Mouse (Mus musculus): ENCODE measurements around the gene Ubr2. TPM values are rescaled to one million over a fixed set of nuclear protein-coding genes. Genes with fewer than 3 reads are reported as not detected.

The Ubr2 gene
- polyA plus RNA-seq, 1 experiment from 2014 or later = 11.9 TPM

GRCm38 (mm10) chr17:47008506-47008905, 1.9 kb downstream of the Ubr2 start:
- DNase-seq (ENCODE audit: low spot score) (no peak), ATAC-seq (replicated peaks; ENCODE audit: low FRiP score, low read depth) (no peak)
- Histone ChIP-seq H3K4me1 (replicated peaks; ENCODE audit: insufficient read depth, low read length) (peaks cover 8% of the 10 kb centered on the region; the same call in 1 of the 2 replicates), H3K27me3 (ENCODE audit: insufficient read depth, low read length) (no peaks in the 10 kb centered on the region), H3K4me2 (ENCODE audit: low read length) (peak overlapping the region; percentile 68), H3K4me3 (replicated peaks; ENCODE audit: low read depth, low read length) (peak overlapping the region; percentile 75; the same call in 1 of the 2 replicates), H3K9me3 (replicated peaks; ENCODE audit: low read length) (no peaks in the 10 kb centered on the region), H3K36me3 (ENCODE audit: insufficient read depth, low read length) (no peaks in the 10 kb centered on the region), H3K27ac (no peak overlapping the region), H3K9ac (ENCODE audit: low read depth, low read length) (peak overlapping the region; percentile 10; the same call in 1 of the 2 replicates)
- 33% methylated on average over 8 of the region's 8 CpGs for WGBS
- no peak for TF ChIP-seq CTCF (IDR thresholded peaks at IDR 0.05; ENCODE audit: low read depth)

DNA sequence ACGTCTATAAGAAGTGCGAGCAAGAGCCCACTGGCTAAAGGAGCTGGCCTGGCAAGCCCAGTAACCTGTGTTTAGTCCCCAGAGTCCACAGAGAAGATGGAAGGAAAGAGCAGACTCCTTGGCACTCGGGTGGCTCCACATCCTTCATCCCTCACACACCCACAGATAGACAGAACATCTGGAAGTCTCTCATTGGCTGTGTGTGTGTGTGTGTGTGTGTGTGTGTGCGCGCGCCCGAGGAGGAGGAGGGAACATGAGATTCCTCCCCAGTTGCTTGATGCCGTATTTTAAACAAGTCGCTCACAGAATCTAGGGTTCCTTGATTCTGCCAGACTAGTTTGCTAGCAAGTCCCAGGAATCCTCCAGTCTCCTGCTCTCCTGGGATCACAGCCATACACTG, 3.6 kb downstream of the Ubr2 start:
- H3K9me3 ChIP-seq (replicated peaks; ENCODE audit: low read length) = no peaks in the 10 kb centered on the region
- TF ChIP-seq CTCF (IDR thresholded peaks at IDR 0.05; ENCODE audit: low read depth) = no peak
- H3K36me3 ChIP-seq (ENCODE audit: insufficient read depth, low read length) = no peaks in the 10 kb centered on the region
- no peaks in the 10 kb centered on the region for H3K27me3 ChIP-seq (ENCODE audit: insufficient read depth, low read length)
- no peak for ATAC-seq (replicated peaks; ENCODE audit: low FRiP score, low read depth)
- no peak overlapping the region for H3K4me3 ChIP-seq (replicated peaks; ENCODE audit: low read depth, low read length)
- no peak overlapping the region for H3K9ac ChIP-seq (ENCODE audit: low read depth, low read length)
- WGBS = 67% methylated on average over 9 of the region's 9 CpGs
- no peak overlapping the region for H3K4me2 ChIP-seq (ENCODE audit: low read length)
- peaks cover 8% of the 10 kb centered on the region; the same call in 1 of the 2 replicates for H3K4me1 ChIP-seq (replicated peaks; ENCODE audit: insufficient read depth, low read length)
- H3K27ac ChIP-seq = no peak overlapping the region
- no peak for DNase-seq (ENCODE audit: low spot score)

DNA sequence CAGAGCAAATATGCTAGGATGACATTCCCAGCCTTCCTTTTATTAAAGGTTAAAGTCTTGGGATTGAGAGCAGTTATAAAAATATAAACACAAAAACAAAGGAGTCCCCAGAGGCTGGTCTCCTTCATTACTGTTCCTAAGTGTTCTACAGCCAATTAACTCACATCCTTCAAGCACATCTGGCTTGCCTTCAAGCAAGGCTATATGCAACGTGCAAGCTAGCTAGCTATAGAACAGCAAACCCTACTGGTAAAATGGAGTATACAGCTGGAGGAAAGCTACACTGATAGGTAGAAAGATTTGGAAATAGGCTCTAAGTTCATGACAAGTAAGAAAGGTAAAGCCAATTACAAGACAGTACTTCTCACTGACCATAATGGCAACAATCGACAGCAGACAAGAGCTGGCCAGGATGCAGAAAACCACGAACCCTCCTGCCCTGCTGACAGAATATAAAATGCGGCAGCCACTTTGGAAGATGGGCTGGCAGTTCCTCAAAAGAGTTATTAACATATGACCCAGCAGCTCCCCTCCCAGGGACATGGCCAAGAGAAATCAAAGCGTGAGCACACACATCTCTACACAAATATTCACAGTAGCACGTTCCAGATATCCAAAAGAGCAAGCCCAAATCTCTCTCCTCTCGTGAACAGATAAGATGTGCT, 4.5 kb downstream of the Ubr2 start:
- DNase-seq (ENCODE audit: low spot score) (peak; percentile 62), ATAC-seq (replicated peaks; ENCODE audit: low FRiP score, low read depth) (no peak)
- WGBS = 50% methylated on average over 7 of the region's 7 CpGs
- no peak overlapping the region for H3K9ac ChIP-seq (ENCODE audit: low read depth, low read length)
- no peak overlapping the region for H3K4me3 ChIP-seq (replicated peaks; ENCODE audit: low read depth, low read length)
- H3K4me2 ChIP-seq (ENCODE audit: low read length) = no peak overlapping the region
- peak; percentile 38; the same call in 1 of the 2 replicates for TF ChIP-seq CTCF (IDR thresholded peaks at IDR 0.05; ENCODE audit: low read depth)
- H3K9me3 ChIP-seq (replicated peaks; ENCODE audit: low read length) = no peaks in the 10 kb centered on the region
- H3K27ac ChIP-seq = no peak overlapping the region
- no peaks in the 10 kb centered on the region for H3K27me3 ChIP-seq (ENCODE audit: insufficient read depth, low read length)
- H3K4me1 ChIP-seq (replicated peaks; ENCODE audit: insufficient read depth, low read length) = peaks cover 8% of the 10 kb centered on the region; the same call in 1 of the 2 replicates
- H3K36me3 ChIP-seq (ENCODE audit: insufficient read depth, low read length) = no peaks in the 10 kb centered on the region

GRCm38 (mm10) chr17:47003305-47003704, 7.1 kb downstream of the Ubr2 start:
- H3K27me3 ChIP-seq (ENCODE audit: insufficient read depth, low read length) = no peaks in the 10 kb centered on the region
- ATAC-seq (replicated peaks; ENCODE audit: low FRiP score, low read depth) = no peak
- H3K4me1 ChIP-seq (replicated peaks; ENCODE audit: insufficient read depth, low read length) = peaks cover 4% of the 10 kb centered on the region; the same call in 1 of the 2 replicates
- H3K27ac ChIP-seq = no peak overlapping the region
- no peak for DNase-seq (ENCODE audit: low spot score)
- no peak overlapping the region for H3K4me3 ChIP-seq (replicated peaks; ENCODE audit: low read depth, low read length)
- H3K36me3 ChIP-seq (ENCODE audit: insufficient read depth, low read length) = peaks cover 21% of the 10 kb centered on the region
- 61% methylated on average over 8 of the region's 8 CpGs for WGBS
- no peak for TF ChIP-seq CTCF (IDR thresholded peaks at IDR 0.05; ENCODE audit: low read depth)
- no peak overlapping the region for H3K4me2 ChIP-seq (ENCODE audit: low read length)
- H3K9ac ChIP-seq (ENCODE audit: low read depth, low read length) = no peak overlapping the region
- no peaks in the 10 kb centered on the region for H3K9me3 ChIP-seq (replicated peaks; ENCODE audit: low read length)

DNA sequence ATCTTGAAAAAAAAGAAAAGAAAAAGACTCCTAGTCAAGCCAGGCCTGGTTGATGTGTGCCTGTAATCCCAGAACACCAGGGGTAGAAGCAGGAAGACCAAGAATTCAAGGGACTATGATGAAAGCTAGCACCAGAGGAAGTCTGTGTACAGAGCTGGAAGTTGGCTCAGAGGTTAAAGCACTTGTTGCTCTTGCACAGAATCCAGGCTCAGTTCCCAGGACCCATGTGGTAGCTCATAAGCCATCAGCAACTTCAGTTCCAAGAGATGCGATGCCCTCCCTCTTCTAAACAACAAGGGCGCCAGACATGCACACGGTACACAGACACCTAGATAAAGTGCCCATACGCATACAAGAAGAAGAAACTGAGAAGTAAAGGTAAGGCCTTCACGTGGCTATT, 8.0 kb downstream of the Ubr2 start:
- H3K9me3 ChIP-seq (replicated peaks; ENCODE audit: low read length) = no peaks in the 10 kb centered on the region
- no peak overlapping the region for H3K9ac ChIP-seq (ENCODE audit: low read depth, low read length)
- no peaks in the 10 kb centered on the region; the same call in none of the 2 replicates for H3K4me1 ChIP-seq (replicated peaks; ENCODE audit: insufficient read depth, low read length)
- no peak overlapping the region for H3K4me2 ChIP-seq (ENCODE audit: low read length)
- H3K27ac ChIP-seq = no peak overlapping the region
- no peak for DNase-seq (ENCODE audit: low spot score)
- no peaks in the 10 kb centered on the region for H3K27me3 ChIP-seq (ENCODE audit: insufficient read depth, low read length)
- TF ChIP-seq CTCF (IDR thresholded peaks at IDR 0.05; ENCODE audit: low read depth) = no peak
- 95% methylated on average over 5 of the region's 5 CpGs for WGBS
- ATAC-seq (replicated peaks; ENCODE audit: low FRiP score, low read depth) = no peak
- H3K4me3 ChIP-seq (replicated peaks; ENCODE audit: low read depth, low read length) = no peak overlapping the region
- H3K36me3 ChIP-seq (ENCODE audit: insufficient read depth, low read length) = peaks cover 23% of the 10 kb centered on the region

DNA sequence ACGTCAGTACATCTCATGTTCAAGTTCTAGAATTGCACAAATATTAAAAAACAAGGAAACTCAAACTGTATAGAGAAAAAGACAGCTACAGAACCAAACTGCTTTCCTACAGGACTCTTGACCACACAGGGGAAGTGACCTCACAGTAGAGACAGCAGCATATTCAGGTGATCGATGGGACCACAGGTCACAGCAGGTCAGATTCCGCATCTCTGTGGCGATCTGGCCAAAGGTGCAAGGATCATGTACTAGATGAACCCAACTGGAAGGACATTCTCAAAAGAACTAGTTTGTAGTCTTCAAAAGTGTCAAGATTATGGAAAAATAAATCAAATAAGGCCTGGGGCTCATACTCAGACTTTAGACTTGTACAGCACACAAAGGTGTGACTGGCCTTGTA, 11.5 kb downstream of the Ubr2 start:
- H3K36me3 ChIP-seq (ENCODE audit: insufficient read depth, low read length) = peaks cover 23% of the 10 kb centered on the region
- H3K9me3 ChIP-seq (replicated peaks; ENCODE audit: low read length) = no peaks in the 10 kb centered on the region
- H3K27ac ChIP-seq = no peak overlapping the region
- no peak overlapping the region for H3K4me2 ChIP-seq (ENCODE audit: low read length)
- H3K4me1 ChIP-seq (replicated peaks; ENCODE audit: insufficient read depth, low read length) = peaks cover 3% of the 10 kb centered on the region; the same call in 1 of the 2 replicates
- DNase-seq (ENCODE audit: low spot score) = no peak
- no peak overlapping the region for H3K9ac ChIP-seq (ENCODE audit: low read depth, low read length)
- H3K4me3 ChIP-seq (replicated peaks; ENCODE audit: low read depth, low read length) = no peak overlapping the region
- TF ChIP-seq CTCF (IDR thresholded peaks at IDR 0.05; ENCODE audit: low read depth) = no peak
- WGBS = 83% methylated on average over 4 of the region's 4 CpGs
- no peaks in the 10 kb centered on the region for H3K27me3 ChIP-seq (ENCODE audit: insufficient read depth, low read length)
- ATAC-seq (replicated peaks; ENCODE audit: low FRiP score, low read depth) = no peak

Measured in kidney, postnatal 0 days (tissue).